Mouse (Mus musculus): ENCODE results near the gene Tbc1d4. TPM values are rescaled to one million over a fixed set of nuclear protein-coding genes. Genes with fewer than 3 reads are reported as not detected.

Tbc1d4 gene
- polyA plus RNA-seq, 1 experiment from 2014 or later = 25.5 TPM

DNA sequence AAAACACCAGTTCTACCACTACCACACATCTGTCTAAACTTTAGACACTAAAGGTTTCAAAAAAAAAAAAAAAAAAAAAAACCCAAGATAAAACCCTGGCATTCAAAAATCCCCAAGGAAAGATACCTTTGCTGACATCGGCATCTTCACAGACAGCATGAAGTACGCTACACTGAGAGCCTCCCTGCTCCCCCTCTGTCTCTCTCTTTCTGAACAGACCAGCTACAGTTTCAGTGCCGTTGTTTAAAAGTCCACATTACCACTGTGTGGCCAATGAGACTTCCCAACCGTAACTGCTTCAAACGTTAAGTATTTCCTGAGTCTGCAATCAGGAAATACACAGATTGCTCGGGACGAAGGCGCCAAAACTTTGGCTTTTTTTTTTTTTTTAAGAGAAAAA is 97.6 kb downstream of the Tbc1d4 start:
- WGBS = 52% methylated on average over 8 of the region's 8 CpGs
- no peak overlapping the region for H3K4me2 ChIP-seq
- H3K4me1 ChIP-seq (replicated peaks) = peaks cover 23% of the 10 kb centered on the region
- H3K36me3 ChIP-seq = no peaks in the 10 kb centered on the region; the same call in 1 of the 2 replicates
- no peaks in the 10 kb centered on the region for H3K9me3 ChIP-seq (replicated peaks)
- H3K9ac ChIP-seq = no peak overlapping the region
- no peak overlapping the region for H3K27ac ChIP-seq
- H3K4me3 ChIP-seq = no peak overlapping the region
- no peaks in the 10 kb centered on the region for H3K27me3 ChIP-seq
- ATAC-seq (replicated peaks; ENCODE audit: insufficient number of reproducible peaks, insufficient read depth, low FRiP score, low read depth) = no peak

- Histone ChIP-seq H3K4me2 (no peak overlapping the region; the same call in 1 of the 2 replicates), H3K27me3 (no peaks in the 10 kb centered on the region), H3K9me3 (replicated peaks) (no peaks in the 10 kb centered on the region), H3K27ac (peak overlapping the region; percentile 1), H3K36me3 (no peaks in the 10 kb centered on the region; the same call in 1 of the 2 replicates), H3K4me1 (replicated peaks) (peaks cover 23% of the 10 kb centered on the region), H3K9ac (no peak overlapping the region), H3K4me3 (no peak overlapping the region)
- 66% methylated on average over 13 of the region's 13 CpGs for WGBS
- ATAC-seq (replicated peaks; ENCODE audit: insufficient number of reproducible peaks, insufficient read depth, low FRiP score, low read depth) = no peak
Measured at GRCm38 (mm10) chr14:101510540-101511313, 98.3 kb downstream of the Tbc1d4 start.

GRCm38 (mm10) chr14:101509759-101510158 is 99.2 kb downstream of the Tbc1d4 start:
- 90% methylated on average over 7 of the region's 7 CpGs for WGBS
- Histone ChIP-seq H3K4me2 (no peak overlapping the region), H3K27ac (no peak overlapping the region)

DNA sequence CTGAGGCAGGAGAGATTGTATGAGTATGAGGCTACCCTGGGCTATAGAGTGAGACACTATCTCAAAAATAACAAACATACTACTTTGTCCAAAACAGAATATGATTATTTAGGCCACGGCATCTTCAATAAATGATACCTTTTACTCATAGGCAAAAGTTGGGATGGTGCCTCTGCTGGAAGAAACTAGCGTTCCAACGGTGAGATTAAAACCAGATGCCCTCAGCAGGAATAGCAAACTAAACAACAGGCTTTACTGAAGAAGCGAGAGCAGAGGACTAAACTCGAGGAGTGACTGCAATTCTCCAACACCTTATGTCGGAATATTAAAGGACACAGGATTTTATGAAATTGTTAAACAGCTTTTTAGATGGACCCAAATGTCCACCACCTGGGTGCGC is 101.0 kb downstream of the Tbc1d4 start:
- Histone ChIP-seq H3K4me1 (replicated peaks) (peaks cover 11% of the 10 kb centered on the region), H3K27ac (no peak overlapping the region), H3K9me3 (replicated peaks) (no peaks in the 10 kb centered on the region), H3K4me2 (no peak overlapping the region), H3K9ac (no peak overlapping the region), H3K4me3 (no peak overlapping the region), H3K27me3 (no peaks in the 10 kb centered on the region), H3K36me3 (no peaks in the 10 kb centered on the region; the same call in 1 of the 2 replicates)
- no peak for ATAC-seq (replicated peaks; ENCODE audit: insufficient number of reproducible peaks, insufficient read depth, low FRiP score, low read depth)
- WGBS = 64% methylated on average over 7 of the region's 7 CpGs

More at GRCm38 (mm10) chr14:101509759-101510158, 99.2 kb downstream of the Tbc1d4 start:
- no peak overlapping the region for H3K4me3 ChIP-seq
- no peaks in the 10 kb centered on the region; the same call in 1 of the 2 replicates for H3K36me3 ChIP-seq
- H3K9me3 ChIP-seq (replicated peaks) = no peaks in the 10 kb centered on the region
- peaks cover 18% of the 10 kb centered on the region for H3K4me1 ChIP-seq (replicated peaks)
- no peak for ATAC-seq (replicated peaks; ENCODE audit: insufficient number of reproducible peaks, insufficient read depth, low FRiP score, low read depth)
- no peaks in the 10 kb centered on the region for H3K27me3 ChIP-seq
- H3K9ac ChIP-seq = no peak overlapping the region

DNA sequence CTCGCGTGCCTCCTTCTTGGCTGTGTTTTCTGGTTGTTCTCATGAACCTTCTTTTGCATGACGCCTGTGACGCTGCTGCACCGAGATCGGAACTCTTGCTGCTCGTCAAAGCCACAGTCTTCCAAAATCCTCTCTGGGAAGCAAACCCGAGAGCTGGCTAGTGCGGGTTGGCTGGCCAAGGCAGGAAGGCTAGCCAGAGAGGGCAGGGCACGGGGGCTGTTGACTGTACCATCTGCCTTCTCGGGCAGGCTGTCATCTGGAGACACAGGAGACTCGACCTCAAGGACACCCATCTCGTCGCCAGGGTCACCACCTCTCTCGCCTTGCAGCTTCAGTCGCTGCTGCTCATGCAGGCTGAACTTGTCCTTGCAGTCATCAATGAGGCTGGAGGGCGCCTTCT is 101.8 kb downstream of the Tbc1d4 start:
- no peak for ATAC-seq (replicated peaks; ENCODE audit: insufficient number of reproducible peaks, insufficient read depth, low FRiP score, low read depth)
- Histone ChIP-seq H3K27me3 (no peaks in the 10 kb centered on the region), H3K4me2 (no peak overlapping the region), H3K9me3 (replicated peaks) (no peaks in the 10 kb centered on the region), H3K27ac (no peak overlapping the region), H3K4me3 (no peak overlapping the region), H3K9ac (no peak overlapping the region), H3K36me3 (no peaks in the 10 kb centered on the region; the same call in 1 of the 2 replicates), H3K4me1 (replicated peaks) (peaks cover 7% of the 10 kb centered on the region)
- 79% methylated on average over 17 of the region's 17 CpGs for whole genome bisulfite sequencing

GRCm38 (mm10) chr14:101505805-101506204 is 103.2 kb downstream of the Tbc1d4 start:
- ATAC-seq (replicated peaks; ENCODE audit: insufficient number of reproducible peaks, insufficient read depth, low FRiP score, low read depth) = no peak
- no peaks in the 10 kb centered on the region for H3K9me3 ChIP-seq (replicated peaks)
- no peak overlapping the region for H3K27ac ChIP-seq
- H3K4me1 ChIP-seq (replicated peaks) = peaks cover 4% of the 10 kb centered on the region; the same call in 1 of the 2 replicates
- no peak overlapping the region for H3K4me2 ChIP-seq
- H3K27me3 ChIP-seq = no peaks in the 10 kb centered on the region
- H3K4me3 ChIP-seq = no peak overlapping the region
- no peaks in the 10 kb centered on the region; the same call in 1 of the 2 replicates for H3K36me3 ChIP-seq
- H3K9ac ChIP-seq = no peak overlapping the region

DNA sequence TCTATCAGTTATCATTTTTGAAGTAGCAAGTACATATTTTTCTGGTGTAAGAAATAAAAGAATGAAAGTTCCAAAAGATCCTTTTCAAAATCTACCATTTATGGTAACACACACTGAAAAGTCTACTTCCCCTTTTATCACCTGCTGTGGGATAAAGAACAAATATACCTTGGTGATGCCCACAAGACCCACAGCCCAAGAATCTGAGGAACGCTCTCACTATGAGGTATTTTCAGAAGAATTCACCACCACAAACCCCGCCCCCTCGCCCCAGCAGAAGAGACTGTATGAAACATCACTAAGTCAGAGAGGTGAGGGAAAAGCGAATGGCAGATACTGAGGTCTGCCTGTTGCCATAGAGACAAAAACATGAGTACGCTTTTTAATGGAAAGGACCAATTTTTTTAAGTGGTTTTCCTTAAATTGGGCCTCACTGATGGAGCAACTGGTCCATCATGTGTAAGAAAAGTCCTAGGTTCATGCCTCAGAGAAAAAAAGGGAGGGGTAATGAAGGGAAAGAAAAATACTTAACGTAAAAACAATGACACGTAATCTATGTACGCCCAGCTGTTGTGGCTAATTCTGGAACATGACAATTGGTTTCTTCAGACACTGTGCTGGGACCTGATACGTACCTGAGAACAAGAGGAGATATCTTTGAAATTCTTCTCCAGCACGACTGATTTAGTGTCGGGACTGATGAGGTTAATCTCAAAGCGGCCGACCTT is 104.4 kb downstream of the Tbc1d4 start:
- H3K4me2 ChIP-seq = no peak overlapping the region
- no peaks in the 10 kb centered on the region for H3K9me3 ChIP-seq (replicated peaks)
- no peak overlapping the region for H3K27ac ChIP-seq
- no peak for ATAC-seq (replicated peaks; ENCODE audit: insufficient number of reproducible peaks, insufficient read depth, low FRiP score, low read depth)
- 73% methylated on average over 13 of the region's 13 CpGs for WGBS
- no peaks in the 10 kb centered on the region for H3K27me3 ChIP-seq
- H3K4me1 ChIP-seq (replicated peaks) = no peaks in the 10 kb centered on the region
- H3K9ac ChIP-seq = no peak overlapping the region
- peaks cover 3% of the 10 kb centered on the region for H3K36me3 ChIP-seq
- no peak overlapping the region for H3K4me3 ChIP-seq

DNA sequence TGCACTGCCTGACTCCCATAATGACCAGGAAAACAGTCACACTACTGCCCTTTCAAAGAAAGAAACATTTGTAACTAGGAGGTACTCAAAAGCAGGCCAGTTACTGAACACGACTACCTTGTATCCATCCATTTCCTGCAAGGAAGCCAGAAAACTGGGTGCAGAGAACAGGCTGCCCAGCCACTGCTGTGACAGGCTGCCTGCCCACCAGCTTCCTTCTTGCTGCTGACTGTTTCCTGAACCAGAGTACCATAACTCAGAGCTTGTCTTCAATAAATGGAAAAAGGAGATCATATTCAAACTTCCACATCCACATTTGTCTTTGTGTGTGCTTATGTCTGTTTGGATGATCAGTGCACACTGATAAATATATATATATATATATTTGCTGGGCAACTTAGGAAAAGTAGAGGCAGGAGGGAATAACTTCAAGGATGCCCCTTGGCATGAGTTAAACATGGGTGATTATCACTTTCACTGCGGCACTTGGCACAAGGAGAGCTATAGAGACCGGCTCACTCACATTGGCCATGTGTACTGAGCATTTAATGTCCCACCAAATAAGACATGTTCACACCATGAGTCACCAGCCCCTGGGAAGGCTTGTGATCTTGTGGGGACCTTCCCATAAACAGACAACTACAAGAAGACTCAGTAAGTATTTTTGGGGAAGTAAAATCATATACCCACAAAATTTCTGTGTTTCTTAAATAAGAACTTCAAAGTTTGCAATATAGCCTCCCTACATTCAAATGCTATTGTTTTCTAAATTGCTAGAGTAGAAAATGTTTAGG is 105.6 kb downstream of the Tbc1d4 start:
- H3K27ac ChIP-seq = no peak overlapping the region
- peaks cover 3% of the 10 kb centered on the region for H3K36me3 ChIP-seq
- no peaks in the 10 kb centered on the region for H3K27me3 ChIP-seq
- H3K4me2 ChIP-seq = no peak overlapping the region
- H3K4me3 ChIP-seq = no peak overlapping the region
- no peaks in the 10 kb centered on the region for H3K4me1 ChIP-seq (replicated peaks)
- no peaks in the 10 kb centered on the region for H3K9me3 ChIP-seq (replicated peaks)
- 69% methylated on average over 3 of the region's 3 CpGs for WGBS
- no peak for ATAC-seq (replicated peaks; ENCODE audit: insufficient number of reproducible peaks, insufficient read depth, low FRiP score, low read depth)
- H3K9ac ChIP-seq = no peak overlapping the region

DNA sequence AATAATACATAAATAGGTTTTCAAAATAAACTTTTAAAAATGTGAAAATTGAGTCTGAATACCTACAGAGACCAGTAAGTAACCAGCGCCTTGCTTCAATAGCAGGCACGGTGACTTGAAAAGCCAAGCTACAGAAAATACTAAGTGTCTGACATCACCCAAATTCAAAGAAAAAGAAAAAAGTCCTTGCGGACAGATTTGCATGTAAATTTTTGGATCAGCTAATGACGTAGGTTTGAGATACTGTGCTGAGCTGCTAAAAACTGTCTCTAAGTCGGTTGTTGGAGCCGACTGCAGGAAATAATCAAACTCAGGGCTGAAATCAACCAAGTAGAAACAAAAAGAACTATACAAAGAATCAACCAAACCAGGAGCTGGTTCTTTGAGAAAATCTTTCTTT is 107.1 kb downstream of the Tbc1d4 start:
- H3K36me3 ChIP-seq = peaks cover 3% of the 10 kb centered on the region
- H3K4me1 ChIP-seq (replicated peaks) = no peaks in the 10 kb centered on the region
- no peaks in the 10 kb centered on the region for H3K9me3 ChIP-seq (replicated peaks)
- WGBS = 80% methylated on average over 6 of the region's 6 CpGs
- H3K27me3 ChIP-seq = no peaks in the 10 kb centered on the region
- H3K4me3 ChIP-seq = no peak overlapping the region
- no peak overlapping the region for H3K4me2 ChIP-seq
- ATAC-seq (replicated peaks; ENCODE audit: insufficient number of reproducible peaks, insufficient read depth, low FRiP score, low read depth) = no peak
- H3K9ac ChIP-seq = no peak overlapping the region
- no peak overlapping the region for H3K27ac ChIP-seq

DNA sequence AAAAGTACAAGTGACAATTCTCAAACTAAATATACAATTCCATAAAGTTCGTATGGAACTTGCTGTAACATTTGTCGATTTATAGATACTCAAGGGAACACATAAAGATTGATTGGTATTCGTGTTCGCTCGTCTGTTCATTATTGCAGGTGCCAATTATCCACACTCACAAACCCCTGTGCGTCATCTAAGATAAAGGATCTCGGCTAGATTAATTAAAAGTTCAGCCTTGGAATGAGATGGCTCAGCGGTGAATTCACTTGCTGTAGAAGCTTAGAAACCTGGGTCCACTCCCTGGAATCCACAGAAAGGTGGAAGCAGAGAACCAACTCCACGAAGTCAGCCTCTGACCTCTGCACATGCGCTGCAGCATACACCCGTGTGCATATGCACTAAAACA is 107.5 kb downstream of the Tbc1d4 start:
- H3K27ac ChIP-seq = no peak overlapping the region

DNA sequence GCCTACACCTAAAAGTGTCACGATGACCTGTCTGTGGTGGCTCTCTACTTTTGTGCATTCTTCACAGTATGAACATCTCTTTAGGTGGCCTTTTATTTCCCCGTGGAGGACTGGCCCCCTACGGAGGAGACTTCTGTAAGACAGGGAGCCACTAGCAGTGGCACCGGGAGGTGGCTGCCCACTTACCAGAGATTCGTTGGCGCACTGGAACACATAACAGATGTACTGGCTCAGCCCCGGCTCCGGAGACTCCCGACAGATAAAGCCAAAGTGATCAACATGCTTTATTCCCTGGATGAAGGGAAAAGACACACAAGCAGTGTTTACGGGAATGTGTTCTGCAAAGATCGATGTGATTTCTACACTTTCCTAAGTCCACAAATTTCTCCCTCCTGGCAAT is 108.2 kb downstream of the Tbc1d4 start:
- ATAC-seq (replicated peaks; ENCODE audit: insufficient number of reproducible peaks, insufficient read depth, low FRiP score, low read depth) = no peak
- Histone ChIP-seq H3K36me3 (peaks cover 3% of the 10 kb centered on the region), H3K9ac (no peak overlapping the region), H3K4me3 (no peak overlapping the region), H3K4me2 (no peak overlapping the region), H3K27ac (no peak overlapping the region), H3K27me3 (no peaks in the 10 kb centered on the region), H3K9me3 (replicated peaks) (no peaks in the 10 kb centered on the region), H3K4me1 (replicated peaks) (no peaks in the 10 kb centered on the region)
- WGBS = 64% methylated on average over 11 of the region's 11 CpGs

More for the DNA sequence above, 107.5 kb downstream of the Tbc1d4 start:
- no peak overlapping the region for H3K9ac ChIP-seq
- no peak overlapping the region for H3K4me2 ChIP-seq
- H3K9me3 ChIP-seq (replicated peaks) = no peaks in the 10 kb centered on the region
- no peaks in the 10 kb centered on the region for H3K4me1 ChIP-seq (replicated peaks)
- ATAC-seq (replicated peaks; ENCODE audit: insufficient number of reproducible peaks, insufficient read depth, low FRiP score, low read depth) = no peak
- 90% methylated on average over 11 of the region's 11 CpGs for WGBS
- H3K27me3 ChIP-seq = no peaks in the 10 kb centered on the region
- peaks cover 3% of the 10 kb centered on the region for H3K36me3 ChIP-seq
- no peak overlapping the region for H3K4me3 ChIP-seq
